Mouse (Mus musculus) erythroblast, embryonic 14.5 days (primary cell): ENCODE measurements around the gene Tmem108.

Experiments used
- GATA1 ChIP-seq: IDR thresholded peaks from 2 replicates; pipeline ENCODE4 v1.6.1; 2012; ENCODE audit warnings: low read length, inconsistent platforms, mixed read lengths
- TAL1 ChIP-seq: IDR thresholded peaks from 3 replicates; pipeline ENCODE4 v1.6.1; 2012; ENCODE audit warnings: low read length, inconsistent platforms, mixed read lengths

GRCm38 (mm10) chr9:103702452-103702851 lies 59.2 kb downstream of the Tmem108 start:
- no peak for TF ChIP-seq TAL1
- no peak for TF ChIP-seq GATA1
